Mouse (Mus musculus) thymus, adult 2 months (tissue): ENCODE results near the gene Mreg. TPM values are rescaled to one million over a fixed set of nuclear protein-coding genes. Genes with fewer than 3 reads are reported as not detected.
A peak's percentile ranks its signal among the peaks of the same experiment; 100 is the strongest.
"Not testable (repeated sequence)": the region's sequence is repeated elsewhere in the genome, so short reads cannot be mapped to it uniquely, and the experiment has no call there.

Source experiments
- DNase-seq: peaks from one replicate; pipeline ENCODE4 v3.0.0; 2021
- H3K27ac ChIP-seq: fragments of 200-500 bp; 2 replicates; pipeline ENCODE4 v1.5.1; 2012; ENCODE audit warnings: low read length, control low read depth; ENCODE audit not compliant: control insufficient read depth, insufficient read depth
- H3K27me3 ChIP-seq: fragments of 200-500 bp; 2 replicates; pipeline ENCODE4 v1.6.1; 2012; ENCODE audit warnings: mild to moderate bottlenecking, low read length, moderate library complexity, mixed read lengths; ENCODE audit not compliant: control insufficient read depth, insufficient read depth
- H3K36me3 ChIP-seq: fragments of 200-500 bp; 2 replicates; pipeline ENCODE4 v1.6.1; 2012; ENCODE audit warnings: mild to moderate bottlenecking, low read length, moderate library complexity; ENCODE audit not compliant: control insufficient read depth, insufficient read depth
- H3K4me1 ChIP-seq: fragments of 200-500 bp; replicated peaks from 2 replicates; pipeline ENCODE4 v1.6.1; 2012; ENCODE audit warnings: low read length; ENCODE audit not compliant: control insufficient read depth, insufficient read depth
- H3K4me3 ChIP-seq: fragments of 200-500 bp; 2 replicates; pipeline ENCODE4 v1.5.1; 2012; ENCODE audit warnings: mild to moderate bottlenecking, low read length, control low read depth, moderate library complexity; ENCODE audit not compliant: control insufficient read depth, insufficient read depth
- CTCF ChIP-seq: fragments of 200-500 bp; IDR thresholded peaks from 2 replicates; pipeline ENCODE4 v1.5.1; 2012; ENCODE audit warnings: mild to moderate bottlenecking, control low read depth, low read length, moderate library complexity, borderline replicate concordance; ENCODE audit not compliant: control insufficient read depth, poor library complexity, insufficient read depth; ENCODE audit errors: extremely low read depth
- POLR2A ChIP-seq: fragments of 200-500 bp; IDR thresholded peaks from 2 replicates; pipeline ENCODE4 v1.6.1; 2012; ENCODE audit warnings: mild to moderate bottlenecking, low read length, control low read depth, moderate library complexity; ENCODE audit not compliant: control insufficient read depth, poor library complexity, insufficient read depth; ENCODE audit errors: extremely low read depth
- WGBS: fragments of 180-500 bp; shearing (Covaris S2); methylation state at CpG from one replicate; pipeline ENCODE4 v1.1.7; 2018; 5-methylcytosine and 5-hydroxymethylcytosine counted together
- polyA plus RNA-seq: library from polyadenylated mRNA; depleted of rRNA; stranded (reverse); fragments of >200 nt; gene quantifications from 2 replicates; pipeline ENCODE4 v1.2.3, GENCODE M21; 2012

The Mreg gene
- polyA plus RNA-seq, 1 experiment: 20.6 TPM

DNA sequence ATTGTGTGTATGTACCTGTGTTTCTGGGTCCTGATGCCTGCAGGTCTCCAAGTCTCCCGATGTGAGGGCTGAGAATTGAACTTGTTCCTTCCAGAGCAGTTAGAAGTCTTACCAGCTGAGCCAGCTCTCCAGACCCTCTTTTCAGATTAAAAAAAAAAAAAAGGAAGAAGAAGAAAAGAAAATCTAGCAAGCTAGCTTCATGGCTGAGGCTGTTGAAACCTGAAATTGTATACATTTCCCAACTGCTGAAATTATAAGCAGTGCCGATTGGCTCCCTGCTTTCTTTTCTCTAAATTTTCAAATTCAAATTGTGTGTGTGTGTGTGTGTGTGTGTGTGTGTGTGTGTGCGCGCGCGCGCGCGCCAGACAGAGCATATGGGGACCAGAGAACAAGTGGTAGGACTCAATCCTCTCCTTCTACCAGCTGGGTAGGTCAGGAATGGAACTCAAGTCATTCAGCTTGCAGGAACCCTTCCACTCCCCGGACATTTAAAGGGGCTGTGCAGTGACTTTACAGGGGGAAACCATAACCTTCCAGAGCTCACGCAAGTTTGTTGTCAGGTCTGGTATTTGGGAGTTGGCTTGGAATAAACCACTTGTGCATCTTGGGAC lies 41.9 kb upstream of the Mreg start:
- 28% methylated on average over 11 of the region's 11 CpGs for WGBS
- Histone ChIP-seq H3K36me3 (no peaks in the 10 kb centered on the region), H3K4me3 (peak overlapping the region; percentile 59; the same call in 1 of the 2 replicates), H3K27ac (no peak overlapping the region), H3K27me3 (no peaks in the 10 kb centered on the region), H3K4me1 (peaks cover 9% of the 10 kb centered on the region)
- DNase-seq: peak; percentile 22
- TF ChIP-seq POLR2A (no peak), CTCF (no peak)

DNA sequence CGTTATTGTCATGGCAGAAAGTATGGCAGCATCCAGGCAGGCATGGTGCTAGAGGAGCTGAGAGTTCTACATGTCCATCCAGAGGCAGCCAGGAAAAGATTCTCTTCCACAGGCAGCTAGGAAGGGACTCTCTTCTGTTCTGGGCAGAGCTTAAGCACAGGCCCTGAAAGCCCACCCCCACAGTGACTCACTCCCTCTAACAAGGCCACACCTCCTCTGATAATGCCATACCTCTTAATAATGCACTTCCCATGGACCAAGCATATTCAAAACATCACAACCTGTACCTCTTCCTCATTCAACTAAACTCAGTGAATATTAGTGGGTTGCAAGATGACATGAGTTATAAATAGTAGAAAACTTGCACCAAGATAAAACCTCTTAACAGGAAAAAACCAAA lies 39.7 kb upstream of the Mreg start:
- peaks cover 9% of the 10 kb centered on the region for H3K4me1 ChIP-seq
- TF ChIP-seq CTCF (no peak), POLR2A (no peak)
- H3K27me3 ChIP-seq: no peaks in the 10 kb centered on the region
- H3K36me3 ChIP-seq: no peaks in the 10 kb centered on the region
- WGBS: 97% methylated on average over 1 of the region's 1 CpGs
- no peak for DNase-seq
- no peak overlapping the region for H3K4me3 ChIP-seq
- no peak overlapping the region for H3K27ac ChIP-seq

DNA sequence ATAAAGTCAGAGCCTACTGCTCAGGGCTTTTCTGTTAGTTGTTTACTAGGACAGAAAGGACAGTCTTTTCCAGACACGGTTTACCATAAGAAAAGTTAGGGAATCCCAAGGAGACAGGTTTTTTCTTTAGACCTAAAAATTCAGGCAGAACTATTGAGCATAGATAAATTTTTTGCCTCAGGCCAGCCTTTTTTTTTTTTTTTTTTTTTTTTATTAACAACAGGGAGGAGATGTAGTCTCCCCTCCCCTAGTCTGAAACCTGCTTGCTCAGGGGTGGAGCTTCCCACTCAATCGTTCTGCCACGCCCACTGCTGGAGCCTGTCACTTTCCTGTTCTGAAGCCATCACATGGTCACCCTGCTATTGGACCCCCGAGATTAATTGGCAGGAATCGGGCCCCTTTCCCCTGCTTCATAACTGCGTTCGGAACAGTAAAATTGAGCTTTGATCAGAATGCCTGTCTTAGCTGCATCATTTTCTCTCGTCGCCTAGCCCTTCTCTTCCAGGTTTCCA lies 36.2 kb upstream of the Mreg start:
- not testable (repeated sequence) for DNase-seq, H3K4me3 ChIP-seq, H3K27me3 ChIP-seq, H3K4me1 ChIP-seq, H3K36me3 ChIP-seq, H3K27ac ChIP-seq
- 84% methylated on average over 9 of the region's 9 CpGs for WGBS

DNA sequence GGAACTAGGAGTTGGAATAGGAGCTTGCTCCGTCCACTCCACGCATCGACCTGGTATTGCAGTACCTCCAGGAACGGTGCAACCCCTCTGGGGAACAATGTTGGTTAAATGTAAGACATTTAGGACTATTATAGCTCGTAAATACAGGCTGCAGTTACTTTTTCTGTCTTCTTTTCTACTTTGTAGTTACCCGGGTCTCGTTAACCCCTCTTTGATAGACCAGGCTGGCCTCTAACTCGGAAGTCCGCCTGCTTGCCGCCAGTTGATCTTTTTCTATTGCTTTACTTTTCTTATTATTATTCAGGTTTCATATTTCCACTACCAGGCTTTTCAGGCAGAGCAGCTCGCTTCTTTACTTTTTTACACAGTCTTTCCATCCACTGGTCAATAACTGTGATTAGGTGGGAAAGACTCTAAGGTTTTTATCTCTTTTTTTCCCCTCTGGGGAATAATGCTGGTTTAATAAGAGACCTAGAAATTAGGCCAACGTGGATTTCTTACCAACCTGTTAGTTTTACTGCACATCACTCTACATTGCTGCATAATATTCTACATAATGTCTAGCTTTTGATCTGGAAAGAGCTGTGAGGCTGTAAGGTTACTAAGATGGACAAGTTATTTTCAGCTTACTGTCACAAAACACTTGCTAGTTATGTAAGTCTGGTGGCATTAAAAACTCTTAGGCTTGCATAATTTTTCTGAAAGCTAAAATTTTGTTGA lies 32.4 kb upstream of the Mreg start:
- WGBS: 4% methylated on average over 12 of the region's 12 CpGs
- no peak for TF ChIP-seq CTCF
- TF ChIP-seq POLR2A: no peak
- no peak for DNase-seq
- H3K27ac ChIP-seq: peak overlapping the region; percentile 75; the same call in 1 of the 2 replicates
- no peak overlapping the region for H3K4me3 ChIP-seq
- H3K4me1 ChIP-seq: peaks cover 2% of the 10 kb centered on the region; the same call in 1 of the 2 replicates
- no peaks in the 10 kb centered on the region for H3K27me3 ChIP-seq
- H3K36me3 ChIP-seq: no peaks in the 10 kb centered on the region

GRCm38 (mm10) chr1:72243656-72244316 lies 31.7 kb upstream of the Mreg start:
- peak; percentile 93 for DNase-seq
- Histone ChIP-seq H3K27ac (peak overlapping the region; percentile 50), H3K36me3 (no peaks in the 10 kb centered on the region), H3K4me3 (peak overlapping the region; percentile 45), H3K4me1 (peaks cover 2% of the 10 kb centered on the region; the same call in 1 of the 2 replicates), H3K27me3 (no peaks in the 10 kb centered on the region)
- WGBS: 1% methylated on average over 47 of the region's 47 CpGs
- TF ChIP-seq POLR2A: peak; percentile 58; the same call in 1 of the 2 replicates
- TF ChIP-seq CTCF: peak; percentile 54; the same call in 1 of the 2 replicates

GRCm38 (mm10) chr1:72242581-72243143 lies 30.6 kb upstream of the Mreg start:
- H3K27me3 ChIP-seq: no peaks in the 10 kb centered on the region
- H3K36me3 ChIP-seq: no peaks in the 10 kb centered on the region
- no peak for DNase-seq
- TF ChIP-seq POLR2A: no peak
- no peak for TF ChIP-seq CTCF
- H3K27ac ChIP-seq: no peak overlapping the region
- H3K4me1 ChIP-seq: peaks cover 2% of the 10 kb centered on the region; the same call in 1 of the 2 replicates
- H3K4me3 ChIP-seq: no peak overlapping the region
- WGBS: 95% methylated on average over 5 of the region's 5 CpGs

DNA sequence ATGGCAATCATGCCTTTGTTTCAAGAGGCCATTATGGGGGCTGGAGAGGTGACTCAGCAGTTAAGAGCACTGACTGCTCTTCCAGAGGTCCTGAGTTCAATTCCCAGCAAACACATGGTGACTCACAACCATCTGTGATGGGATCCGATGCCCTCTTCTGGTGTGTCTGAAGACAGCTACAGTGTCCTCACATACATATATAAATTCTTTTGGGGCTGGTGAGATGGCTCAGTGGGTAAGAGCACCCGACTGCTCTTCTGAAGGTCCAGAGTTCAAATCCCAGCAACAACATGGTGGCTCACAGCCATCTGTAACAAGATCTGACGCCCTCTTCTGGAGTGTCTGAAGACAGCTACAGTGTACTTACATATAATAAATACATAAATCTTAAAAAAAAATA lies 27.0 kb upstream of the Mreg start:
- not testable (repeated sequence) for H3K27ac ChIP-seq, H3K36me3 ChIP-seq, H3K4me1 ChIP-seq, DNase-seq, H3K27me3 ChIP-seq, H3K4me3 ChIP-seq
- WGBS: 97% methylated on average over 3 of the region's 3 CpGs
